Mouse (Mus musculus): Measurements from ENCODE around the gene Ube2r2. TPM values are rescaled to one million over a fixed set of nuclear protein-coding genes. Genes with fewer than 3 reads are reported as not detected.

The Ube2r2 gene
- polyA plus RNA-seq (2021; fragmentation: Nextera tagmentation): 23.8 and 24.8 TPM in 2 replicates
- long read RNA-seq, experiment 1, transcript Ube2r2-201 (5 exons, 3,600 nt): major isoform, 19 of 25 reads
- long read RNA-seq, experiment 1, partial matches to known transcripts: 2 of 25 reads
- long read RNA-seq, experiment 1, other reads (novel, unspliced or antisense): 4 of 25 reads
- long read RNA-seq, experiment 2, transcript Ube2r2-203 (3 exons, 777 nt): minor isoform, 5 of 44 reads
- long read RNA-seq, experiment 2, transcript Ube2r2-201 (5 exons, 3,600 nt): major isoform, 16 of 44 reads
- long read RNA-seq, experiment 2, partial matches to known transcripts: 6 of 44 reads
- long read RNA-seq, experiment 2, other reads (novel, unspliced or antisense): 15 of 44 reads

GRCm38 (mm10) chr4:41135711-41136453, at the start of gene Ube2r2:
Gene Ube2r2 (plus strand): TSS chr4:41135743.

GRCm38 (mm10) chr4:41097871-41098576, 37.5 kb upstream of the Ube2r2 start, which contains the start of gene Aqp3:
Gene Aqp3 (minus strand): TSS chr4:41098183.

GRCm38 (mm10) chr4:41124180-41124951, 11.2 kb upstream of the Ube2r2 start, which contains the start of gene Nol6:
Gene Nol6 (minus strand): TSS chr4:41124455.

Other genes with a start within 250 kb of the Ube2r2 start
- gene Spink4, start 215.7 kb upstream of the Ube2r2 start, polyA plus RNA-seq (2021; fragmentation: Nextera tagmentation): not detected in 2 replicates
- 36.0 and 208 TPM in 2 replicates for gene Bag1, start 187.4 kb upstream of the Ube2r2 start, polyA plus RNA-seq (2021; fragmentation: Nextera tagmentation)
- 154 and 188 TPM in 2 replicates for gene Chmp5, start 187.3 kb upstream of the Ube2r2 start, polyA plus RNA-seq (2021; fragmentation: Nextera tagmentation)
- gene Nfx1, start 164.8 kb upstream of the Ube2r2 start, polyA plus RNA-seq (2021; fragmentation: Nextera tagmentation): 22.9 and 30.1 TPM in 2 replicates
- gene Aqp7, start 87.6 kb upstream of the Ube2r2 start, polyA plus RNA-seq (2021; fragmentation: Nextera tagmentation): not detected in 2 replicates
- gene Aqp3, start 37.6 kb upstream of the Ube2r2 start, polyA plus RNA-seq (2021; fragmentation: Nextera tagmentation): not detected in 2 replicates
- gene Nol6, start 11.3 kb upstream of the Ube2r2 start, polyA plus RNA-seq (2021; fragmentation: Nextera tagmentation): 33.7 and 34.9 TPM in 2 replicates
- gene Ubap2, start 139.4 kb downstream of the Ube2r2 start, polyA plus RNA-seq (2021; fragmentation: Nextera tagmentation): 13.3 and 15.6 TPM in 2 replicates
- 28.9 and 29.7 TPM in 2 replicates for gene Dcaf12, start 179.1 kb downstream of the Ube2r2 start, polyA plus RNA-seq (2021; fragmentation: Nextera tagmentation)
- gene Ubap1, start 213.3 kb downstream of the Ube2r2 start, polyA plus RNA-seq (2021; fragmentation: Nextera tagmentation): 22.8 and 30.4 TPM in 2 replicates

All from left cerebral cortex, adult 6 months (tissue).